Mouse (Mus musculus) testis, adult 10 weeks (tissue): ENCODE data around the gene Olfr365. TPM values are rescaled to one million over a fixed set of nuclear protein-coding genes. Genes with fewer than 3 reads are reported as not detected.

ENCODE experiments used
- polyA plus RNA-seq: library from polyadenylated mRNA; stranded (reverse); fragments of 350-450 nt; fragmentation: Illumina TruSeq; extraction: RNeasy Lipid Tissue Mini Kit (QIAGEN cat#74804); gene quantifications from one replicate; pipeline ENCODE4 v1.2.3, GENCODE M21; 2014; ENCODE audit warnings: low read depth, low replicate concordance

The Olfr365 gene
- polyA plus RNA-seq: 0.10 TPM

DNA sequence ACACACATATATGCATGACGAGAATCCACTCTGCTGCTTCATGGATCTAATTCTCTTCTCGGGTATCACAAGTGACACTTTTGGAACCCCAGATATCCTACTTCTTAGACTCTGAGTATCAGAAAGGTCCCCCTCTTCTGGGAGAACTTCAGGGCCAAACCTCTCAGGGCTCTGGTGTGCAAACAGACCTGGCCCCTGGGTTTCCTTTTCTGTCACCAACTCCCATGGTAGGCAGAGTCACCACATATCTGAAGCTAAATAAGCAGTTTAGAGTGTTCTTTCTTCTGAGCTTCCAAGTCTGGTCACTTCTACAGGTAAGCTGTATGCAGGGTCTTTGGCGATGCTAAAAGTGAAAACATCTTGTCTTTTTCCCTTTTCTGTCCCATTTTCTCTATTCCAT, at the start of gene Olfr365:
Olfr365 (plus strand) TSS at position 301 of the 400 bp plus-strand sequence.

DNA sequence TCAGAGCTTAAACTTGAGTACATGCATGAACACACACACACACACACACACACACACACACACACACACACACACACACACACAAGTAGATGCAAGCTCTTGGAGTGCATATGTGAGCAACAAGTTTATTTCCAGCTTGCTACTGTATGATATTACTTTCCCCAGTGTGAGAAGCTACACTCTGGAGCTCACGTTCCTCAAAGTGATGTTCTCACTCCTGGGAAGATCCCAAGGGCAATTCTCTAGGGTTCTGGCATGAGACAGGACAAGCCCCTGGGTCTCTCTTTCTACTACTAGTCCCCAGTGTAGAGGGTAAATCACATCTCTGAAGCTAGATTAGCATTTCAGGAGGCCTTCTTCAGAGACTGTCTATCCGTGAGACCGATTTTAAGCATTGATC, 49.0 kb upstream of the Olfr365 start, which contains the start of gene Olfr364-ps1:
Olfr364-ps1 (plus strand) TSS at position 301 of the 400 bp plus-strand sequence.

DNA sequence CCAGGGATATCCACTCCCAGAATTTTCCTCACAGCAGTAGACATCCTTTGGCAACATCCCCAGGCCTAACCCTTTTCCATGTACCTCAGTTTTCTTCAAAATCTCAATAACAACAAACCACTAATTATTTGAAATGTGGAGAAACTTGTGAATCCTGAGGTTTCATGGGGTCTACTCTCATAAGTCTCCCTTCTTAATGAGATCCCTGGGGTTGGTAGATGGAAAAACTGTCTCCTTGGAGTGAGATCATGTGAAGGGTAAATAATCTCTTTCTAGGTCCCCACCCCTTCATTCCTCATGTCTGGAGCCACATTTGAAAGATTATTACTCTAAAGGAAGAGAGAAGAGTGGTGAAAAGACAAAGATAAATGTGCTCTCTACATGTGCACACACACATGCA, 23.3 kb downstream of the Olfr365 start, which contains the start of gene Olfr366:
Olfr366 (plus strand) TSS at position 301 of the 400 bp plus-strand sequence.

Other genes with a start within 250 kb of the Olfr365 start
- gene Olfr357, start 194.4 kb upstream of the Olfr365 start, polyA plus RNA-seq: 0.53 TPM
- not detected for gene Olfr358, start 178.9 kb upstream of the Olfr365 start, polyA plus RNA-seq
- not detected for gene Olfr360, start 122.5 kb upstream of the Olfr365 start, polyA plus RNA-seq
- 1.9 TPM for gene Olfr361, start 98.9 kb upstream of the Olfr365 start, polyA plus RNA-seq
- gene Olfr362, start 70.3 kb upstream of the Olfr365 start, polyA plus RNA-seq: 1.0 TPM
- gene Olfr364-ps1, start 48.9 kb upstream of the Olfr365 start, polyA plus RNA-seq: not detected
- gene Olfr366, start 23.4 kb downstream of the Olfr365 start, polyA plus RNA-seq: not detected
- not detected for gene Olfr368, start 138.3 kb downstream of the Olfr365 start, polyA plus RNA-seq
- 14.0 TPM for gene Pdcl, start 171.1 kb downstream of the Olfr365 start, polyA plus RNA-seq
- gene Rc3h2, start 234.7 kb downstream of the Olfr365 start, polyA plus RNA-seq: 32.1 TPM